30 mouse cellular contexts compared by ENCODE assay signal in the genomic region with DNA sequence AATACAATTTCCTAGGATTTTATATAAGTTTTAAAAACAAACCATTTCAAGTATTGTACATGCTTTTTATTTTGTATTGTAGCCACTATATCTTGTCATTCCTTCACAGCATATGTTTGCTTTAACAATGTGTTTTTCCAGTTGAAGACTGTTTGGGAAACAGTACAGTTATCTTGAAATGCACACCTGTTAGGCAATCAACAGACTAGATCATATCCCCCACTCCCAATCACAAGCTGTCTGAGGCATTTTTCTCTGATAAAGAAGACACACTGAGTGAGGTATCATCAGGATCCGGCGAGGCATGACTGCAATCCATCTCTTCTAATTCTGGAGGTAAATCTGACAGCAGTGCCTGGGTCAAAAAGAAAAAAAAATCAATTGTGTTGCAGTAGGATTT. TPM values are rescaled to one million over a fixed set of nuclear protein-coding genes. Genes with fewer than 3 reads are reported as not detected.
"Had no signal": no experiment of that assay in that cellular context is flagged by ENCODE, and none has a peak within 500 bp of the region (broad histone marks: within the 10 kb centered on the region; RNA-seq: fewer than 3 reads in every experiment).

No protein-coding gene starts in this region.

- H3K9me3 ChIP-seq: limb, embryonic 10.5 days; limb, embryonic 12.5 days; limb, embryonic 13.5 days; limb, embryonic 15.5 days; liver, embryonic 12.5 days; liver, embryonic 13.5 days; liver, embryonic 15.5 days; lung, embryonic 15.5 days; megakaryocyte, embryonic 14.5 days; midbrain, embryonic 10.5 days; midbrain, embryonic 12.5 days; midbrain, embryonic 13.5 days; midbrain, embryonic 15.5 days; neural tube, embryonic 12.5 days had no signal

- H3K27me3 ChIP-seq: limb, embryonic 12.5 days; limb, embryonic 13.5 days; limb, embryonic 15.5 days; liver, embryonic 12.5 days; liver, embryonic 13.5 days; liver, embryonic 15.5 days; lung, embryonic 15.5 days; megakaryocyte, embryonic 14.5 days; midbrain, embryonic 12.5 days; midbrain, embryonic 13.5 days; midbrain, embryonic 15.5 days; neural tube, embryonic 12.5 days had no signal

- H3K4me3 ChIP-seq: limb, embryonic 10.5 days; limb, embryonic 12.5 days; limb, embryonic 13.5 days; limb, embryonic 15.5 days; liver, embryonic 12.5 days; liver, embryonic 13.5 days; liver, embryonic 15.5 days; lung, embryonic 15.5 days; megakaryocyte, embryonic 14.5 days; midbrain, embryonic 10.5 days; midbrain, embryonic 12.5 days; midbrain, embryonic 13.5 days; midbrain, embryonic 15.5 days; myocyte; neural tube, embryonic 12.5 days had no signal

- H3K27ac ChIP-seq: limb, embryonic 10.5 days; limb, embryonic 12.5 days; limb, embryonic 13.5 days; limb, embryonic 15.5 days; liver, embryonic 12.5 days; liver, embryonic 13.5 days; liver, embryonic 14.5 days; liver, embryonic 15.5 days; lung, embryonic 15.5 days; macrophage; midbrain, embryonic 10.5 days; midbrain, embryonic 12.5 days; midbrain, embryonic 13.5 days; midbrain, embryonic 15.5 days; neural tube, embryonic 12.5 days had no signal

- H3K9ac ChIP-seq: limb, embryonic 12.5 days; limb, embryonic 13.5 days; limb, embryonic 15.5 days; liver, embryonic 12.5 days; liver, embryonic 13.5 days; liver, embryonic 14.5 days; liver, embryonic 15.5 days; liver, postnatal 0 days; lung, embryonic 14.5 days; lung, embryonic 15.5 days; midbrain, embryonic 12.5 days; midbrain, embryonic 13.5 days; midbrain, embryonic 15.5 days; neural tube, embryonic 12.5 days had no signal

- H3K36me3 ChIP-seq: limb, embryonic 10.5 days; limb, embryonic 12.5 days; limb, embryonic 13.5 days; limb, embryonic 15.5 days; liver, embryonic 12.5 days; liver, embryonic 13.5 days; liver, embryonic 15.5 days; lung, embryonic 15.5 days; midbrain, embryonic 10.5 days; midbrain, embryonic 12.5 days; midbrain, embryonic 13.5 days; midbrain, embryonic 15.5 days; neural tube, embryonic 12.5 days had no signal

- DNase-seq: left cerebral cortex, postnatal 4 days; liver; liver, embryonic 13.5 days; liver, postnatal 0 days; lung, adult 18-20 months; lung, adult 2 months; lung, embryonic 14.5 days; lung, postnatal 10 days; lung, postnatal 14 days; lung, postnatal 36 days; lung, postnatal 4 days; midbrain, embryonic 14.5 days had no signal

- H3K4me1 ChIP-seq: limb, embryonic 10.5 days; limb, embryonic 12.5 days; limb, embryonic 13.5 days; limb, embryonic 15.5 days; liver, embryonic 12.5 days; liver, embryonic 13.5 days; liver, embryonic 15.5 days; lung, embryonic 15.5 days; megakaryocyte, embryonic 14.5 days; midbrain, embryonic 10.5 days; midbrain, embryonic 12.5 days; midbrain, embryonic 13.5 days; midbrain, embryonic 15.5 days; neural tube, embryonic 12.5 days had no signal

RNA-seq across cellular contexts. Expression of a gene that starts 39.3 kb away (rescaled TPM):
- total RNA-seq: megakaryocyte, adult 5-6 weeks; monocyte, adult 5-6 weeks had no signal
- polyA plus RNA-seq: macrophage, myocyte had no signal
